Mouse (Mus musculus) gastrocnemius, adult 18-20 months (tissue): ENCODE results near the gene Pced1a. TPM values are rescaled to one million over a fixed set of nuclear protein-coding genes. Genes with fewer than 3 reads are reported as not detected.
A peak's percentile ranks its signal among the peaks of the same experiment; 100 is the strongest.

ENCODE experiments used
- DNase-seq: peaks from one replicate; pipeline ENCODE4 v3.0.0; 2021; ENCODE audit warnings: low spot score
- long read RNA-seq, 2 experiments: library from polyadenylated mRNA; stranded (forward); transcript quantifications; one replicate each; pipeline ENCODE4 v2.0.0; 2021
- total RNA-seq, 2 experiments: library from RNA; stranded (reverse); gene quantifications; 2 replicates each; pipeline ENCODE4 v1.2.3; 2021

Pced1a gene
- total RNA-seq, result 1 to 10 TPM; 4.2 to 4.8 TPM
- long read RNA-seq, experiment 1, partial matches to known transcripts, result 0 of 1 reads
- long read RNA-seq, experiment 1, other reads (novel, unspliced or antisense), result 0 of 1 reads
- long read RNA-seq, experiment 2, partial matches to known transcripts, result 1 of 4 reads
- long read RNA-seq, experiment 2, other reads (novel, unspliced or antisense), result 1 of 4 reads

DNA sequence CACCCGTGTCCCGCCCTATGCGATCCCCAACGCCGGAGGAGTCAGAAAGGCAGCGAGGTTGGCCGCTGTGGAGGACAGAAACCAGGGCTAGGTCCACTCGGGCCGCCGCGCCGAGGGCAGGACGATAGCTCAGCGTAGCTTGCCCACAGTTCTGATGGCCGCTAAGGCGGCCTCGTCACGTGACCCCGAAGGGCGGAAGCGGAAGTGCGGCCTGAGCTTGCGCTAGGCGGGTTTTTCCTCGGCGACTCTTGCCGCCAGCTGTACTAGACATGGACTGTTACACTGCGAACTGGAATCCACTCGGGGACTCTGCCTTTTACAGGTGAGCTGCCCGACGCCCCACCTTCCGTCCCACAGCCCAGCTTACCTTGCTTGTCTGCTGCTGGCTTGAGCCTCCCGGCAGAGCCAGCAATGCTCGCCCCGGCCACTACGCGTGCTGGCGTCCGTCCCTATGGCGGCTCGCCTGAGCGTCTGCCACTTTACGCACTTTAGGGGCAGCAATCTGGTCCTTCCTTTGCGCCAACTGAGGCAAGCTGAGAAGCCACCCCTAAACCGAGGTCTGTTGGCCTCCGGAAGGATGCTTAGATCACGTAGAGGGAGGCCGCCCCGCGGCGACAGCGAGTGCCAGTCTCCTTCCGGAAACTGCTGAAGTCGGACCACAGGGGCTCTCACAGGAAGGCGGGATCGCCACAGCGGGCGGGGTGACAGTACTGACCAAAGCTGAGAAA is at the start of gene Pced1a, which contains the start of gene Vps16:
Gene Pced1a, minus strand, starts transcription at position 576 of the 728 bp plus-strand sequence.
Gene Vps16, plus strand, starts transcription at position 214 of the 728 bp plus-strand sequence.
- peak; percentile 92 for DNase-seq

DNA sequence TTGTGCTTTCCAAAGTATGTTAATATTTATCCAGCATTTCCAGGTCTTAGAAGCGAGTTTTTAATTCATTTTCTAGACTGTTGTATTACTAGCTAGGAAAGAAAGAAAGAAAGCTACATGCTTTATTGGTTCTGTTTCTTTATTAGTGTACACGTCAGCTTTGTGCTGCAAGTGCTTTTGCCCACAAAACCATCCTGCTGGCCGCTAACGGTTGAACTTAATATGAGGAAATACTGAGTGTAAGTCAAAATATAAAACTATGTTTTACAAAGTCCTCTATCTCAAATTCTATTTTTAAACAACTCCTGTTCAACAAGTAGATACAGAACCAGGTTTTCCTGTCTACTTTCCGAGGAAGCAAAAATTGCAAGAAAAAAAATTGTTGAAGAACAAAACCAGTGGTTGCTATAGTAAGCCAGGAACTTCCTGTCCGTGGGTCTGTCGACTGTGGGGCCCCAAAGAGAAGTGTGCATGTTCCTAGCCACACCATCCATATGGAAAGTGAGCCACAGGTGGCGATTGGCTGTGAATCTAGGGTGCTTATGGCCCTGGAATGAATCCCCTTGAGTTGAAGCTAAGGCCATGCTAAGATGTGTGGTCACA is 48.5 kb upstream of the Pced1a start:
- no peak for DNase-seq

DNA sequence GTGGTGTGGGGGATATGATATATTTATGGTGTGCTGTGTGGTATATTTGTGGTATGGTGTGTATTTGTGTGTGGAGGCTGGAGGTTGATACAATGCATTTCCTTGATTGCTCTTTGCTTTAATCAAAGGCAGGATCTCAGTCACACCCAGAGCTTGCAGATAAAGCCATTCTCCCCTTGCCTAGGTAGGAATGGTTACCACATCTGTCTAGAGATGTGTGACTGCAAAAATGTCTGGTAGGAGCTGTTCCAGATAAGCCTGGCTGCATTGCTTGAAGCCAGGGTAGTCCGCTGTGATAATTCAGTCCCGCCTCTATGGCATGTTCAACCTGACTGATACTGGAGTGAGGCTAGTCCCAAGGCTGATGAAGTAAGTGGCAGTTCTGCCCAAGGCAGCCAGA is 45.4 kb upstream of the Pced1a start:
- DNase-seq, result no peak

DNA sequence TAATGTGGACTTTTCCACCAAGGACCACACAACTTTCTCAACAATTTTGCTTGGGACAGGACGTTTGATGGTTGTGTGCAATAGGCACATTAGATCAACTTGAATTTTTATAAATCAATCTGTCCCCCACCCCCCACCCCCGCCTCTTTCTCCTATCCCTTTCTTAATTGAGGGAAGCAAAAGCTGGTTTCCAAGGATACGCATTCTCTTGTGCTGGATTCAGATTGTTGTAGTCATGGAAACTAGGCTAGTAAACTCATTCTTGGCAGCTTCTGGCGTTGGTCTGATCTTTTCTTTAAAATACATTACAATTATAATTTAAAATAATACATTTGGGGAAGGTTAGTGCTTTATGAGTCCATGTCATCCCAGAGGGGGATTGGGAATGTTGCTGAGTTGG is 44.9 kb upstream of the Pced1a start:
- DNase-seq, result no peak

DNA sequence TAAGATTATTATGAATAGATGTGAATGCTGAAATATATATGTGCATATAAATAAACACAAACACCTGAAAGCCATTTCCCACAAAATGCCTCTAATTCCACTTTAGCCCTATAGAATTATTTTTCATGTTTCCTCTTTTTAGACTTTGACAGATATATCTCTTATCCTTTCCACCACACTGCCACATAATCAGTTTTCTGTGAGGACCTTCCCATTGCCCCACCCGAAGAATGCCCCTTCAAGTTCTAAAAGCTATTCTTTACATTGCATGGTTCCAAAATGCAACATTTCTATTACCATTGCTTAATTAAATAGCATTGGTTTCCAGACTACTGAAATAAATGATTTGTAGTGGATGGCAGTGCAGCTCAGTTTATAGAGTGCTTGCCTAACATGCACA is 41.9 kb upstream of the Pced1a start:
- no peak for DNase-seq

DNA sequence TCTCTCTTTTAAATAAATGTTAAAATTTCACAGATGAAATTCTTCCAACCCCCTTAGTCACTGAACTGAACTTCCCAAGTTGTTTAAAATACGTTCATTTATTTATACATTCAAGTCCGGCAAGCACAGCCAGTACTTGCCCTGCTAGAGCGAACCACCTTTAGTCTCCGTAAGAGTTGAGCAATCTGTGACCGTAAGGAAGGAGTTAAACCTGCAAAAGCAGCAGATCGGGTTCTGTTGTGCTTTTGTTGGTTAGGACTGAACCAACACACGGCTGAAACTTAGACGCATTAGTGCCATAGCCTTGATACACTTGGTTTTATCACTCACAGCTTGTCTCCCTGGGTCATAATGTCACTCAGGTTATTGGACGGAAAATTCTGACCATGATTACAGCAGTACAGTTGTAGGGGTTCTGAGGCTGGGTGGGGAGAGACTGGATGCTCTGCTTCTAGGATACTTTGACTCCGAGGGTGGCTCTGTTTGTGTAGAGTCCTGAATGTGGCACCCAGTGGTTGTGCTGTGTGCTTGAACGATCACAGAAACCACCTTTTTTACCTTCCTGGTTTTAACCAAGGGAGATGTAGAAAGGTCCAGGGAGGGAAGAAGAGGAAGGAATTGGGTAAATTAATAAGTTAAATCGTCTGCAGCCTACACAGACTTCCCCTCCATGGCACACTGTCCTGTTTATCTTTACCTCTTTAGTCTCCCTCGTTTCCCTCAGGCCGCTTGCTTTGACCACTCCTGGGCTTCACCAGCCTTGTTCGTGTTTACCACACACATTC is 37.0 kb upstream of the Pced1a start:
- no peak for DNase-seq

DNA sequence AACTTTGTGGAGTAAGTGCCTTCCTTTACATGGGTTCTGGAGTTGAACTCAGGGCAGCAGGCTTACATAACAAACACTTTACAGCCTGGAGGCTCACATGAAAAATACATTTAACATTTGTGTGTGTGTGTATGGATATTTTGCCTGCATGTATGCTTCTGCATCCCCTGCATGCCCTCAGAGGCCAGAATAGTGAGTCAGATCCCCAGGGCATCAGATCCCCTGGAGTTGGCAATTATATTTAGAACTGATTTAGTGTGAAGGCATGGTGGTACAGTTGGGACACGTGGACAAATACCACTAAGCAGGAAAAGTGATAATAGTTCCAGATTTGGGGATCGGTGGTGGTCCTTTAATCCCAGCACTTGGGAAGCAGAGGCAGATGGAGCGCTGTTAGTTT is 35.1 kb upstream of the Pced1a start:
- no peak for DNase-seq

DNA sequence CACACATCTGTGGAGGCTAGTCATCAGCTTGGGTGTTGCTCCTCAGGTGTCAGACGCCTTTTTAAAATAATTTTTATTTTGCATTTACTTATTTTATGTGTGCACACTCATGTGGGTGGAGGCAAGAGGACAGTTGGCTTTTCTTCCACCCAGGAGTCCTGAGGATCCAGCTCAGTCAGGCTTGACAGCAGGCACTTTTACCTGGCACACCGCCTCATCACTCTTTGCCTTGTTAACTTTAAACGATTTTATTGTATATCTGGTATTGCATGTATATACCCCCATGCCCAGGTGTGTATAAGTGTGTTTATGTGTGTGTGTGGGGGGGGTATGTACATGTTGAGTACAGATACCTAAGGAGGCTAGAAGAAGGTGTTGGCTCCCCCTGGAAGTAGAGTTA is 33.4 kb upstream of the Pced1a start:
- DNase-seq, result no peak

DNA sequence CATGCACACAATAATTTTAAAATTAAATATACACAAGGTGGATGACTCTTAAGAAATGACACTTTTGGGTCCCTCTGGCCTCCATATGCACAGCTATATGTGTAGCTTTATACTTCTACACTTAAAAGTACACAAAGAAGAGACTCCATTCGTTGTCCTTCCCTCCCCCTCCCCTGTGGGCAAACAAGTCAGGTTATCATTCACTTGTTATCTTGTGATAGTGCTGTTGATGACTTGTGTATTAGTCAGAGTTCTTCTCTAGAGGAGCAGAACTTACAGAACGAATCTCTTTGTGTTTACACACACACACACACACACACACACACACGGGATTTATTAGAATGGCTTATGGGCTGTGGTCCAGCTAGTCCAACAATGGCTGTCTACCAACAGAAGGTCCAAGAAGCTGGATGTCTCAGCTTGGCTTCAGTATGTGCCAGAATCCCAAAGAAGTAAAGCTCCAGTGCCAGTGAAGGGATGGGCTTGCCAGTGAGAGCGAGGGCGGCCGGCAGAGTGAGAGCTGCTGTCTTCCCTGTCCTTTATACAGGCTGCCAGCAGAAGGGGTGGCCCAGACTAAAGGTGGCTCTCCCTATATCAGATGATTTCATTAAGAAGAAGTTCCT is 30.4 kb upstream of the Pced1a start:
- no peak for DNase-seq

DNA sequence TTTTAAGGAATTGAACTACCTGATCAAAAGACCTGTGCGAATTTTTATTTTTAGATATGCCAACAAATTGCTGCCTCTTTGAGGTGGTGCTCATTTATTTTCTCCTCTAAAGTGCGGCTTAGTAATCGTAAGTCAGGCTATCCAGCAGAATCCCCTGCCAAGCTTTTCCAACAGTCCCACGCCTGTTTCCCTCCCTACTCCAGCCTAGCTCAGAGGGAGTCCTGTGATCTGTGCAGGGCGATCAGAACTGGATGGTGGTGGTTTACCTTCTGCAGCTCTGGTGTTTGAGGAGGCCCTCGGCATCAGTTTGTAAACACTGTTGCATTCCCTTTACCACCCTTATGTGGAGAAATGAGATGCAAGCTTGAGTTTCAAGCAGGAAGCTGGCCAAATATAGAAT is 28.9 kb upstream of the Pced1a start:
- no peak for DNase-seq

DNA sequence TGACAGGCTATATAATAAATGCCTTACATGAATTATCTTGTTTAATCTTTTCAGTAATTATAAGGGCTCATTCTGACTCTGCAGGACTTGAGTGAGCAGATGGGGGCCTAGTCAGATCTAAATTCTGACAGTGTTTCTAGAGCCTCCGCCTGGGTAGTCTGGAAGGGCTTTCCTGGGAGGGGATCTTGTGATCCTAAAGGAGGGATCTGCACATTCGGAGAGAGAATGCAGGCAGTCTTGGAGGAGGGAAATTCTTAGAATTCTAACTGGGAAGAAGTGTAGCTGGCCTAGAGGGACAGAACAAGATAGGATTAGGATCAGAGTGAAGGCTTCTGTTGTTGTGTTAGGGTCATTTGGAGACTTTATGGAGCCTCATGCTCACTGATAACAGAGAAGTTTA is 27.8 kb upstream of the Pced1a start:
- no peak for DNase-seq

DNA sequence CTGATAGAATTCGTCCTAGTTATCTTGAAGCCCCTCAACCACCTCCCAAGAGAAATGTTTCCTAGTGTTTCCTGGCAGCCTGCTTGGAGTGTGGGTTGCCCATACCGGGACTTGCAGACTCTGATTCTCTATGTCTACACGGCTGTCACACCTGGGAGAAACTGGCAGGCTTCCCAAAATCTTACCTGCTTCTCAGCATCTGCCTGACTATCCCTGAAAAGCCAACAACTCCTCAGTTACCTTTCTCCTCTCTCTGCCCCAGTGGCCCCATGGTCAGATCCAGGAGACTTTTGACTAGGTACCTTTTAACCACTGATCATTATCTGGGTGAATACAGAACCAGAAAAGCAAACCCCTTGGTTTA is 27.2 kb upstream of the Pced1a start:
- no peak for DNase-seq

DNA sequence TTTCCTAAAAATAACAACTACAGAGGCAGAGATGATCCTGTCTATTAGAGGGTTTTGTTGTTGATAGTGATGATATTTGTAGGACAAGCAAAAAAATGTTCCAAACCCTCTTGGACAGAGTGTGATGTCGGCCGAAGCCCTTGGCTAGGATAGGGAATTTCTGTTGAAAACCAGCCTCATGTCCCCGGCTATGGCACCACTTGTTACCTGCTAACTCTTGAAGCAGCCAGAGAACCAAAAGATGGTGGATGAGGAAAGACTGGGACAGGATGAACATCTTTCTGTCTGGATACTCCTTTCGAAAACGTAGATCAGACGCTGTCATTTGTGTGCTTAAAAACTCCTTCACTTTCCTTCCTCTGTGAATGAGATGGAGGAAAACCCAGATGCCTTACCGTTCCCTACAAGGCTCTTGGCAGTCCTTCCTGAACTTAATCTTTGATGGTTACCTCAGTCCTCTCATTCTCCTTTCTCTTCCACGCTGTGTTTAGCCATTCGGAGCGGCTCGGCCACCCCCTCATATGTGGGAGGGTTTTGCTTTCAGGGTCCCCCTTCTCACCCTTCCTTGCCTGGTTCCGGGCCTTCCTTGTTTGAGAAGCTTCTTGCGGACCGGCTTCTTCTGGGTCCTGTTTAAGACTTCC is 26.7 kb upstream of the Pced1a start:
- DNase-seq, result no peak

DNA sequence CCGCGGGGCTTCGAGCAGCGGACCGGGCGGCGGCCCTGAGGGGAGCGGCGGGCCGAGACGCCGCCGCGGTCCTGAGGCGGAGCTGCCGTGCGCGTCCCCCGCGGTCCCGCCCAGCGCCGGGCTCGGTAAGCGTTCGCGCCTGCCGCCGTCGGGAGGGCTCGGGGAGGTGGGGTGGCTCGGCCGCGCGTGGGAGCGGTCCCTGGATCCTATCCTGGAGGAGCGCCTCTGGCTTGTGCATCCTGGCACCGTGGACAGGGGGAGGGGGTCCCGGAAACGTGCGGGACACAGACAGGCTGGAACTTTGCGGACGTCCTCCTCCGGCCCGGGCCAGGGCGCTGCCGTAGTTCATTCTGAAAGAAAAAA is 25.9 kb upstream of the Pced1a start:
- DNase-seq, result peak; percentile 64

DNA sequence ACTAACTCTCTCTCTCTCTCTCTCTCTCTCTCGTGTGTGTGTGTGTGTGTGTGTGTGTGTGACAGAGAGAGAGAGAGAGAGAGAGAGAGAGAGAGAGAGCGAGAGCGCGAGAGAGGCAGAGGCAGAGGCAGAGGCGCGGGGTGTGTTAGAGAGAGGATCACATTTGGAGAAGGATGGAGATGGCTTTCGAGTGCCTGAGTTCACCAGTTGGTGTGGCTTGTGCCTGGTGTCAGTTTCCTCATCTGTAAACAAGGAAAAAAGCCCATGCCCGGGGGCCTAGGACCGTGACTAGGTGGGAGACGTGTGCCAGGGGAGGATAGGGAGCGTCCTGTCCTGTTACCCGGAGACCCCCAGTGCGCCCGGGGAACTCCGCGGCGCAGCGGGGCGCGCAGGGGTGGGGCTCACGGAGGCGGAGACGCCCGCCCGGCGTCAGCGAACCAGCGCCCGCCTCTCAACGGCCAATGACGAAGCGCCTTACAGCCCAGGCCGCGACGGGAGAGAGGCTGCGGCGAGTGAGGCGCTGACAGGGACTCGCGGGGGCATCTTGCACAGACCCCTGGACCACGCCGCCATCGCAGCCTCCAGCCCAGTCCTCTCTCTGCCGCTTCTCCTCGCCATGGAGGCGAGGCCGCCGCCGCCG is 25.4 kb upstream of the Pced1a start, which contains the start of gene Ptpra:
Gene Ptpra, plus strand, starts transcription at position 485 of the 640 bp plus-strand sequence.
- peak; percentile 91 for DNase-seq

DNA sequence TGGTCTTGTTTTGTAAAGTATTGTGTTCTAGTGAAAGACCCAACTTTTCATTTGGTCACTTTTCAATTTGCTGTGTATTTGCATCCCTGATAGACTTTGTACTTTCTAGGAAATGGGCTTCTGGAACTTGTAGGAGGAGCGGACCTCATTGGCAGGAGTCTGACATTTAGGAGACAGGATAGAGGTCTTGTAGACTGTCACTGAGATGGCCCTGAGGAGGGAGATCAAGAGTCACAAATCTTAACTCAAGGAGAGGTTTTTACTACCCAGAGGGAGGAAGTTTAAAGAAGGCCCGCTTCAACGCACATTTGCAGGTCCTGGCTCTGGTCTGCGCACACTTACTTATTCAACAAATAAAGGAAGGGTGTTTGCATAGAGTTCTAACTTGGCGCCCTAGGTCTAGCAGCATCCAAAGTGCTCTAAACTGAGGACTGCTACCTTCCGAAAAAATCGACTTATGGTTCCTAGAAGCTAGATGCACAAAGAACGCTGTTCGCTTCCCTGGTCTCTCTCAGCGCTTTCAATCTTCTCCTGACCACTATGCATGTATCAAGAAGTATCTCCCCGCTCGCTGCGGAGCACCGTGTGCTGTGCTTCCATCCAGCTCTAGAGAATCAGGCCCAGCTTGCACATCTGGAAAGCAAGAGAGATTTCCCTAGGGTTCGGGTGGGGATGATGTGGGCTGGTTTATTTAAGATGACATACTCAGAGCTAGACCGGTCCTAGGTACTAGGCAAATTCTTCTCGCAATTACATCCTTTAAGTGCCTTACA is 24.7 kb upstream of the Pced1a start:
- DNase-seq, result peak; percentile 25

DNA sequence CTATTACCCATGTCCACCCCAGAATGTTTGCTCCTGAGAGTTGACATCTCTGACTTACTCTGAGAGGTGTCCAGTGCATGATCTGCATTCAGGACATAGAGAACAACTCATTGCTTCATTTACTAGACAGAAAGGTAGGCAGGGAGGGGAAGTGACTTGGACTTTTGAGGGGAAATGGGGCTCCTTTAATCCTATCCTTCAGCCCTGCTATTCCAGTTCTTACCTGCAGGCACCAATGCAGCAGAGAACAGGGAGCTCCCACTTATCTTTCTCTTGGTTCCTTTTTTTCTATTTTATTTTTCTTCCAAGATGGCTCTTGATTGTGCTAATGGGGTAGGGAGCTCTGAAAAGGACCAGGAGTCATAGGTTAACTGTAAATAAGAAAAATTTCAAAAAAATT is 23.9 kb upstream of the Pced1a start:
- no peak for DNase-seq

DNA sequence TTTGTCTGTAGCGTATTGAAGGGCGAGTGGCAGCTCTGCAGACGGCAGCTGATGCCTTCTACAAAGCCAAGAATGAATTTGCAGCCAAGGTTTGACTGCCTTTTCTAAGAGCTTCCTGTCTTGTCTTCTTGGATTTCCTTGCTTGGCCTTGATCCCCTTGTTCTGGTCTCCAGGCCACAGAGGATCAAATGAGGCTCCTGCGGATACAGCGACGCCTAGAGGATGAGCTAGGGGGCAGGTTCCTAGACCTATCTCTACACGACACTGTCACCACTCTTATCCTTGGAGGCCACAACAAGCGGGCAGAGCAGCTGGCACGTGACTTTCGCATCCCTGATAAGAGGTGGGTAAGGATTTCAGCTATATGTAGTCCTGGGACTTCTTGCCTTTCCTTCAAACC is 17.7 kb upstream of the Pced1a start:
- no peak for DNase-seq

DNA sequence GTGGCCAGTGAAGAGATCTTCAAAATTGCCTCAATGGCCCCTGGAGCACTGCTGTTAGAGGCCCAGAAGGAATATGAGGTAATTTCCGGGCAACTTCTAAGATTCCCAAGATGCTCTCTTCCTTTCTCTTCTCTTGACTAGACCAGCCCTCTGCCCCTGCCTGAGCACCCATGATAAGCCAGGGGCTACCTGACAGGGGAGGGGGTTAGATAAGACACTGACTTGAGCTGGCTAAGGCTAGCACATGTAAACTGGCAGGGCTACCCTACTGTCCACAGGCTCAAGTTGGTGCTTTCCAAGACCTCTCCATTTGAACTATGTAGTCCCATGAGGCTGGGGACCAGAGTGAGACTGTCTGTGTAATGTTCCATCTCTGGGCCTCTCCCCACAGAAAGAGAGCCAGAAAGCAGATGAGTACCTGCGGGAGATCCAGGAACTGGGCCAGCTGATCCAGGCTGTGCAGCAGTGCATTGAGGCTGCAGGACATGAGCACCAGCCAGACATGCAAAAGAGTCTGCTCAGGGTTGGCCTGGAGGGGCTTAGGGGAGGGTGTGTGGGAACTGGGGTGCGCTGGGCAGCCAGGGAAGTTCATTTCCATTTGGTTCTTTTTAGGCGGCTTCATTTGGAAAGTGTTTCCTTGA is 15.5 kb upstream of the Pced1a start:
- no peak for DNase-seq
